Mouse (Mus musculus): ENCODE data around the gene Trh. TPM values are rescaled to one million over a fixed set of nuclear protein-coding genes. Genes with fewer than 3 reads are reported as not detected.

The Trh gene
- not detected in 2 replicates for polyA plus RNA-seq (2011; ENCODE audit: insufficient read length, low read depth, missing spikeins)

GRCm38 (mm10) chr6:92244591-92244990, at the start of gene Trh:
TSS of gene Trh (minus strand) at chr6:92244650.
- Histone ChIP-seq H3K4me1 (ENCODE audit: control insufficient read depth, insufficient read depth, low read length) (no peaks in the 10 kb centered on the region), H3K27ac (ENCODE audit: insufficient read depth, low read length) (no peak within 1 kb of the TSS), H3K4me3 (ENCODE audit: insufficient read depth, low read length) (no peak within 1 kb of the TSS)
- TF ChIP-seq POLR2A (IDR thresholded peaks at IDR 0.05; ENCODE audit: low read depth, low read length) (no peak), CTCF (IDR thresholded peaks at IDR 0.05; ENCODE audit: borderline replicate concordance, insufficient read depth, low read length) (no peak)

- TF ChIP-seq POLR2A (IDR thresholded peaks at IDR 0.05; ENCODE audit: low read depth, low read length) (no peak), CTCF (IDR thresholded peaks at IDR 0.05; ENCODE audit: borderline replicate concordance, insufficient read depth, low read length) (no peak)
- Histone ChIP-seq H3K27ac (ENCODE audit: insufficient read depth, low read length) (no peak overlapping the region), H3K4me3 (ENCODE audit: insufficient read depth, low read length) (no peak overlapping the region), H3K4me1 (ENCODE audit: control insufficient read depth, insufficient read depth, low read length) (no peaks in the 10 kb centered on the region)
Observed at GRCm38 (mm10) chr6:92290826-92291225, 46.4 kb upstream of the Trh start.

- Histone ChIP-seq H3K4me1 (ENCODE audit: control insufficient read depth, insufficient read depth, low read length) (no peaks in the 10 kb centered on the region), H3K4me3 (ENCODE audit: insufficient read depth, low read length) (no peak overlapping the region), H3K27ac (ENCODE audit: insufficient read depth, low read length) (no peak overlapping the region)
- TF ChIP-seq POLR2A (IDR thresholded peaks at IDR 0.05; ENCODE audit: low read depth, low read length), result no peak
- TF ChIP-seq CTCF (IDR thresholded peaks at IDR 0.05; ENCODE audit: borderline replicate concordance, insufficient read depth, low read length), result no peak
Observed at GRCm38 (mm10) chr6:92286889-92287288, 42.4 kb upstream of the Trh start.

DNA sequence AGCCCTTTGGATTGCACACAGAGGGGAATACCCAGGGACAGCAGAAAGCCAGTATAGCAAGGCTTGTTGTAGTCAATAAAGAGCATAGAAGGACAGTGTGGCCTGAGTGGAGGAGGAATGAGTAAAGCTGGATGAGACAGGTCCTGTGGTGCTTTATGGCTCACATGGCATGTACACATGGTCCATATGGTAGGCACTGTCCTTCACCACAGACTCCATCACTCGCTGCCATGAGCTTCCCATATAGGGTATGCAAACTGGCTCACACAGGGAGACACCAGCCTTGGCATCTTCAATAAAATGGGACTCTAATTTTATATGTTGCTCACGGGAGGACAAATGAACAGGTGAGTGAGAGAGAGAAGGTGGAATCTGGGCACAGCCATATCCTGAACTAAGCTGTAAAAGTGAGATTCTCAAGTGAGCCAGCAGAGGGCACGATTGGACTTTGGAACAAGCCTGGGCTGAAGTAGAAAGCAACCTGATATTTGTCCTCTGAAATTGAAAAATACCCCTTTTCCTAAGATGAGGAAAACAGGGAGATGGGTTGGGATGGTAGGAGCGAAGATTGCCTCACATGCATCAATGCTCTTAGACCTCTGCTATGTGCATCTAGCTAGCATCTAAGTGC, 41.9 kb upstream of the Trh start:
- TF ChIP-seq CTCF (IDR thresholded peaks at IDR 0.05; ENCODE audit: borderline replicate concordance, insufficient read depth, low read length) (no peak), POLR2A (IDR thresholded peaks at IDR 0.05; ENCODE audit: low read depth, low read length) (no peak)
- Histone ChIP-seq H3K27ac (ENCODE audit: insufficient read depth, low read length) (no peak overlapping the region), H3K4me3 (ENCODE audit: insufficient read depth, low read length) (no peak overlapping the region), H3K4me1 (ENCODE audit: control insufficient read depth, insufficient read depth, low read length) (no peaks in the 10 kb centered on the region)

GRCm38 (mm10) chr6:92285559-92285958, 41.1 kb upstream of the Trh start:
- no peak overlapping the region for H3K4me3 ChIP-seq (ENCODE audit: insufficient read depth, low read length)
- no peaks in the 10 kb centered on the region for H3K4me1 ChIP-seq (ENCODE audit: control insufficient read depth, insufficient read depth, low read length)
- no peak for TF ChIP-seq POLR2A (IDR thresholded peaks at IDR 0.05; ENCODE audit: low read depth, low read length)
- TF ChIP-seq CTCF (IDR thresholded peaks at IDR 0.05; ENCODE audit: borderline replicate concordance, insufficient read depth, low read length), result no peak
- no peak overlapping the region for H3K27ac ChIP-seq (ENCODE audit: insufficient read depth, low read length)

GRCm38 (mm10) chr6:92277179-92277578, 32.7 kb upstream of the Trh start:
- Histone ChIP-seq H3K27ac (ENCODE audit: insufficient read depth, low read length) (no peak overlapping the region), H3K4me3 (ENCODE audit: insufficient read depth, low read length) (no peak overlapping the region), H3K4me1 (ENCODE audit: control insufficient read depth, insufficient read depth, low read length) (no peaks in the 10 kb centered on the region)
- no peak for TF ChIP-seq CTCF (IDR thresholded peaks at IDR 0.05; ENCODE audit: borderline replicate concordance, insufficient read depth, low read length)
- TF ChIP-seq POLR2A (IDR thresholded peaks at IDR 0.05; ENCODE audit: low read depth, low read length), result no peak

- Histone ChIP-seq H3K4me3 (ENCODE audit: insufficient read depth, low read length) (no peak overlapping the region), H3K4me1 (ENCODE audit: control insufficient read depth, insufficient read depth, low read length) (no peaks in the 10 kb centered on the region), H3K27ac (ENCODE audit: insufficient read depth, low read length) (no peak overlapping the region)
- TF ChIP-seq POLR2A (IDR thresholded peaks at IDR 0.05; ENCODE audit: low read depth, low read length), result no peak
- no peak for TF ChIP-seq CTCF (IDR thresholded peaks at IDR 0.05; ENCODE audit: borderline replicate concordance, insufficient read depth, low read length)
Observed at GRCm38 (mm10) chr6:92273652-92274322, 29.3 kb upstream of the Trh start.

- no peaks in the 10 kb centered on the region for H3K4me1 ChIP-seq (ENCODE audit: control insufficient read depth, insufficient read depth, low read length)
- no peak overlapping the region for H3K4me3 ChIP-seq (ENCODE audit: insufficient read depth, low read length)
- TF ChIP-seq CTCF (IDR thresholded peaks at IDR 0.05; ENCODE audit: borderline replicate concordance, insufficient read depth, low read length), result no peak
- no peak for TF ChIP-seq POLR2A (IDR thresholded peaks at IDR 0.05; ENCODE audit: low read depth, low read length)
- H3K27ac ChIP-seq (ENCODE audit: insufficient read depth, low read length), result no peak overlapping the region
Observed at GRCm38 (mm10) chr6:92272601-92273000, 28.2 kb upstream of the Trh start.

- no peak for TF ChIP-seq POLR2A (IDR thresholded peaks at IDR 0.05; ENCODE audit: low read depth, low read length)
- peak; percentile 73; the same call in 1 of the 2 replicates for TF ChIP-seq CTCF (IDR thresholded peaks at IDR 0.05; ENCODE audit: borderline replicate concordance, insufficient read depth, low read length)
- no peak overlapping the region for H3K4me3 ChIP-seq (ENCODE audit: insufficient read depth, low read length)
- no peak overlapping the region for H3K27ac ChIP-seq (ENCODE audit: insufficient read depth, low read length)
- no peaks in the 10 kb centered on the region for H3K4me1 ChIP-seq (ENCODE audit: control insufficient read depth, insufficient read depth, low read length)
Observed at GRCm38 (mm10) chr6:92269019-92269418, 24.6 kb upstream of the Trh start.

- no peak overlapping the region for H3K4me3 ChIP-seq (ENCODE audit: insufficient read depth, low read length)
- no peaks in the 10 kb centered on the region for H3K4me1 ChIP-seq (ENCODE audit: control insufficient read depth, insufficient read depth, low read length)
- no peak overlapping the region for H3K27ac ChIP-seq (ENCODE audit: insufficient read depth, low read length)
- TF ChIP-seq POLR2A (IDR thresholded peaks at IDR 0.05; ENCODE audit: low read depth, low read length) (no peak), CTCF (IDR thresholded peaks at IDR 0.05; ENCODE audit: borderline replicate concordance, insufficient read depth, low read length) (no peak)
Observed at GRCm38 (mm10) chr6:92268001-92268400, 23.6 kb upstream of the Trh start.
